8 mouse cellular contexts compared by ENCODE assay signal in genomic region chr15:12578276-12578675, GRCm38 (mm10).
DNase-seq lines count a peak whose midpoint lies in the region; ATAC-seq and TF ChIP-seq lines count a peak whose summit lies in the region.

No protein-coding gene starts in this region.

- 64% methylated on average over 5 of the region's 5 CpGs for WGBS in heart, adult 2 months
- 44% methylated on average over 5 of the region's 5 CpGs for WGBS in heart, embryonic 12.5 days
- 48% methylated on average over 5 of the region's 5 CpGs for WGBS in midbrain, embryonic 10.5 days

- no peaks in the 10 kb centered on the region for H3K79me2 ChIP-seq in heart, adult 2 months (replicated peaks; ENCODE audit: control insufficient read depth, insufficient read depth, low read length)

- no peak overlapping the region for H3K4me3 ChIP-seq in heart, adult 2 months
- no peak overlapping the region for H3K4me3 ChIP-seq in heart, embryonic 12.5 days
- no peak overlapping the region for H3K4me3 ChIP-seq in midbrain, embryonic 10.5 days

- intact Hi-C loops in heart, adult 2 months (cut with DNase I), result loop anchor here (5.0 to 10.0 kb wide), 2 partner anchors 76 to 373 kb away; partner anchors contain the start of gene Mtmr12
- intact Hi-C loops in gastrocnemius, postnatal 14 days (cut with DNase I; ENCODE audit: low total_unique reads), result no loop called here

- no peaks in the 10 kb centered on the region for H3K27me3 ChIP-seq in heart, adult 2 months (ENCODE audit: control insufficient read depth, insufficient read depth, low read length)
- no peaks in the 10 kb centered on the region for H3K27me3 ChIP-seq in heart, embryonic 12.5 days (replicated peaks)
- no peaks in the 10 kb centered on the region for H3K27me3 ChIP-seq in midbrain, embryonic 10.5 days (ENCODE audit: low read depth, poor library complexity, severe bottlenecking)
- H3K27me3 ChIP-seq in splenic B cell, adult 2 months (ENCODE audit: control insufficient read depth, insufficient read depth, low read length, poor library complexity, severe bottlenecking), result no peaks in the 10 kb centered on the region

- TF ChIP-seq CTCF in heart, adult 2 months (IDR thresholded peaks at IDR 0.05), result peak; percentile 77

- no peak for TF ChIP-seq EP300 in heart, adult 2 months (IDR thresholded peaks at IDR 0.05; ENCODE audit: insufficient read depth, low read depth, low read length)

- ATAC-seq in heart, embryonic 12.5 days (ENCODE audit: insufficient number of reproducible peaks, low FRiP score), result no peak

- H3K36me3 ChIP-seq in heart, adult 2 months (ENCODE audit: control insufficient read depth, insufficient read depth, low read length), result no peaks in the 10 kb centered on the region
- no peaks in the 10 kb centered on the region for H3K36me3 ChIP-seq in heart, embryonic 12.5 days
- H3K36me3 ChIP-seq in midbrain, embryonic 10.5 days, result no peaks in the 10 kb centered on the region
- H3K36me3 ChIP-seq in splenic B cell, adult 2 months (ENCODE audit: control insufficient read depth, insufficient read depth, low read length, poor library complexity, severe bottlenecking), result no peaks in the 10 kb centered on the region

- H3K4me1 ChIP-seq in heart, adult 2 months (ENCODE audit: control insufficient read depth, insufficient read depth, low read length), result peaks cover 6% of the 10 kb centered on the region
- peaks cover 5% of the 10 kb centered on the region for H3K4me1 ChIP-seq in heart, embryonic 12.5 days (replicated peaks)
- H3K4me1 ChIP-seq in midbrain, embryonic 10.5 days, result peaks cover 20% of the 10 kb centered on the region

- H3K9ac ChIP-seq in heart, adult 2 months (ENCODE audit: low read depth, low read length), result no peak overlapping the region
- no peak overlapping the region for H3K9ac ChIP-seq in heart, embryonic 12.5 days

- H3K9me3 ChIP-seq in heart, embryonic 12.5 days (replicated peaks), result no peaks in the 10 kb centered on the region
- H3K9me3 ChIP-seq in midbrain, embryonic 10.5 days (replicated peaks), result no peaks in the 10 kb centered on the region

- DNase-seq in heart, adult 2 months, result peak; percentile 31 to 56
- peak; percentile 46 for DNase-seq in NIH3T3 (ENCODE audit: low read depth)
- DNase-seq in cerebellum, postnatal 36 days, result peak; percentile 49 to 53
- DNase-seq in gastrocnemius, postnatal 14 days, result peak; percentile 57
- DNase-seq in layer of hippocampus, postnatal 10 days (ENCODE audit: low spot score in 2 of 2), result peak; percentile 75 to 77
- DNase-seq in midbrain, embryonic 10.5 days (ENCODE audit: low spot score), result peak; percentile 69
- peak; percentile 43 for DNase-seq in splenic B cell, adult 2 months (ENCODE audit: low read depth, low spot score)

- no peak overlapping the region for H3K4me2 ChIP-seq in heart, embryonic 12.5 days

- no peak for TF ChIP-seq POLR2A in heart, adult 2 months (IDR thresholded peaks at IDR 0.05; ENCODE audit: insufficient read depth, low read depth, low read length)

- no peak overlapping the region for H3K27ac ChIP-seq in heart, adult 2 months
- H3K27ac ChIP-seq in heart, embryonic 12.5 days (ENCODE audit: poor library complexity, severe bottlenecking), result no peak overlapping the region
- peak overlapping the region; percentile 55; the same call in 1 of the 2 replicates for H3K27ac ChIP-seq in midbrain, embryonic 10.5 days (replicated peaks)
